9 mouse cellular contexts compared by ENCODE assay signal in the genomic region with DNA sequence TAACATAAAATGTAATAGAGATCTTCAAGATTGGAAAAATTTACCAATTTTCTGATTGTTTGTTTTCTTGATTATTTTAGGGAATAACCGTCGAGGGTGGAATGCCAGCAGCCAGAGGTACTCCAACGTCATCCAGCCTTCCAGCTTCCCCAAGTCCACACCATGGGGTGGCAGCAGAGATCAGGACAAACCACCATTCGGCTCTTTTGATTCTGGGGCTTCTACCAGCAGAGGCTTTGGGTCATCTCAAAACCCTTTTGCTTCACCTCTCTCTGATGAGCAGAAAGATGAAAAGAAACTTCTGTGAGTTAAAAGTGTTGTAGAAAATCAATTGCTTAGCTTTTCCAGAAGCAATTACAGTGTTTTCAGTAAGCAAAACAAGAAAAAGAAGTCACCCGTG. TPM values are rescaled to one million over a fixed set of nuclear protein-coding genes. Genes with fewer than 3 reads are reported as not detected.
DNase-seq lines count a peak whose midpoint lies in the region; ATAC-seq and TF ChIP-seq lines count a peak whose summit lies in the region.
"Had no signal": no experiment of that assay in that cellular context is flagged by ENCODE, and none has a peak within 500 bp of the region (broad histone marks: within the 10 kb centered on the region; RNA-seq: fewer than 3 reads in every experiment).

No protein-coding gene starts in this region.

- H3K4me1 ChIP-seq in heart, postnatal 0 days (ENCODE audit: control insufficient read depth, insufficient read depth), result peaks cover 5% of the 10 kb centered on the region; the same call in 1 of the 2 replicates
- peaks cover 16% of the 10 kb centered on the region for H3K4me1 ChIP-seq in liver, embryonic 12.5 days
- no peaks in the 10 kb centered on the region; the same call in 1 of the 2 replicates for H3K4me1 ChIP-seq in lung, adult 2 months (ENCODE audit: control insufficient read depth, insufficient read depth, low read length)

- H3K27me3 ChIP-seq in heart, postnatal 0 days (ENCODE audit: control insufficient read depth, insufficient read depth, low read length), result no peaks in the 10 kb centered on the region
- H3K27me3 ChIP-seq in liver, embryonic 12.5 days (replicated peaks), result no peaks in the 10 kb centered on the region
- H3K27me3 ChIP-seq: heart, embryonic 13.5 days had no signal

- TF ChIP-seq EP300 in heart, postnatal 0 days (IDR thresholded peaks at IDR 0.05; ENCODE audit: low read depth), result no peak

- H3K9me3 ChIP-seq in heart, postnatal 0 days (replicated peaks; ENCODE audit: control insufficient read depth, low read length), result no peaks in the 10 kb centered on the region
- H3K9me3 ChIP-seq in liver, embryonic 12.5 days (replicated peaks), result no peaks in the 10 kb centered on the region
- H3K9me3 ChIP-seq: heart, embryonic 13.5 days had no signal

- DNase-seq in heart, postnatal 0 days (ENCODE audit: low spot score), result no peak
- no peak for DNase-seq in heart, postnatal 25 days (ENCODE audit: low spot score)
- DNase-seq in liver, result peak; percentile 22
- peak; percentile 55 for DNase-seq in ES-CJ7 (ENCODE audit: low read depth, low spot score)
- DNase-seq in embryo, embryonic 11 days, result peak; percentile 34
- DNase-seq in lung, adult 2 months, result no peak
- DNase-seq in cerebellum, adult 11 months, result no peak

- H3K4me3 ChIP-seq in heart, postnatal 0 days (ENCODE audit: low read depth, low read length), result no peak overlapping the region
- no peak overlapping the region for H3K4me3 ChIP-seq in liver, embryonic 12.5 days
- H3K4me3 ChIP-seq in lung, adult 2 months (replicated peaks; ENCODE audit: extremely low read depth, low read depth, low read length), result no peak overlapping the region
- H3K4me3 ChIP-seq: heart, embryonic 13.5 days had no signal

- H3K36me3 ChIP-seq in heart, postnatal 0 days (replicated peaks; ENCODE audit: control insufficient read depth, insufficient read depth, low read length), result peaks cover 31% of the 10 kb centered on the region
- peaks cover 36% of the 10 kb centered on the region for H3K36me3 ChIP-seq in liver, embryonic 12.5 days

- no peak overlapping the region for H3K4me2 ChIP-seq in heart, postnatal 0 days (ENCODE audit: low read depth, low read length)
- H3K4me2 ChIP-seq in liver, embryonic 12.5 days, result no peak overlapping the region
- H3K4me2 ChIP-seq: heart, embryonic 13.5 days had no signal

- intact Hi-C loops in heart, postnatal 25 days (cut with DNase I), result loop anchor here (10.0 kb wide), 1 partner anchor 312 kb away; no protein-coding TSS in a partner anchor

- no peak for ATAC-seq in heart, postnatal 0 days (ENCODE audit: insufficient read depth, low read depth)
- no peak for ATAC-seq in liver, embryonic 12.5 days

- H3K27ac ChIP-seq in heart, postnatal 0 days (ENCODE audit: low read depth), result no peak overlapping the region
- H3K27ac ChIP-seq in liver, embryonic 12.5 days, result no peak overlapping the region
- H3K27ac ChIP-seq: heart, embryonic 13.5 days had no signal

- 40% methylated on average over 5 of the region's 5 CpGs for WGBS in heart, postnatal 0 days
- WGBS in liver, embryonic 12.5 days (ENCODE audit: insufficient replicate concordance), result 65% methylated on average over 5 of the region's 5 CpGs
- 45% methylated on average over 5 of the region's 5 CpGs for WGBS in lung, adult 2 months

- TF ChIP-seq CTCF in heart, postnatal 0 days (IDR thresholded peaks at IDR 0.05; ENCODE audit: low read depth), result peak; percentile 53
- no peak for TF ChIP-seq CTCF in lung, adult 2 months (IDR thresholded peaks at IDR 0.05; ENCODE audit: insufficient read depth, low read length)

- no peak for TF ChIP-seq POLR2A in lung, adult 2 months (IDR thresholded peaks at IDR 0.05; ENCODE audit: borderline replicate concordance, extremely low read depth, low read depth, low read length)

- no peak overlapping the region for H3K9ac ChIP-seq in heart, postnatal 0 days (replicated peaks; ENCODE audit: low read depth, low read length)
- H3K9ac ChIP-seq in liver, embryonic 12.5 days, result no peak overlapping the region
- H3K9ac ChIP-seq: heart, embryonic 13.5 days had no signal

RNA-seq across cellular contexts. Expression of a gene that starts 2.5 kb away (rescaled TPM):
- 7.3 and 13.9 TPM in 2 replicates for total RNA-seq in heart, postnatal 0 days (2014; rRNA removed; ENCODE audit: low replicate concordance)
- polyA plus RNA-seq in heart, postnatal 0 days (2015; fragmentation: Nextera tagmentation; extraction: Ambion mirVana), result 9.7 and 11.5 TPM in 2 replicates
- 1 to 10 TPM; 7.6 to 8.1 TPM for total RNA-seq in heart, postnatal 25 days (2021)
- polyA plus RNA-seq in liver, embryonic 12.5 days (2016; fragmentation: Nextera tagmentation; extraction: Ambion mirVana), result 13.2 and 13.8 TPM in 2 replicates
- 4.0 and 5.0 TPM in 2 replicates for polyA plus RNA-seq in lung, adult 2 months (2012; rRNA removed)

Comparison
In these comparisons a context has a peak if more than half of its experiments do, and no peak if none do; other contexts are left out.
1. DNase-seq: peak in liver (single experiment), ES-CJ7 (single experiment) and embryo, embryonic 11 days (single experiment); none in heart, postnatal 0 days (single experiment), heart, postnatal 25 days (single experiment), lung, adult 2 months (single experiment) and cerebellum, adult 11 months (single experiment).